Mouse (Mus musculus) liver, embryonic 14.5 days (tissue): ENCODE data around the gene Kctd3.

Experiments used
- CTCF ChIP-seq: IDR thresholded peaks from 2 replicates; pipeline ENCODE4 v1.5.1; 2016; ENCODE audit warnings: antibody characterized with exemption, low read depth, control low read depth
- EP300 ChIP-seq: IDR thresholded peaks from 2 replicates; pipeline ENCODE4 v1.6.1; 2016; ENCODE audit warnings: antibody characterized with exemption, low read depth

DNA sequence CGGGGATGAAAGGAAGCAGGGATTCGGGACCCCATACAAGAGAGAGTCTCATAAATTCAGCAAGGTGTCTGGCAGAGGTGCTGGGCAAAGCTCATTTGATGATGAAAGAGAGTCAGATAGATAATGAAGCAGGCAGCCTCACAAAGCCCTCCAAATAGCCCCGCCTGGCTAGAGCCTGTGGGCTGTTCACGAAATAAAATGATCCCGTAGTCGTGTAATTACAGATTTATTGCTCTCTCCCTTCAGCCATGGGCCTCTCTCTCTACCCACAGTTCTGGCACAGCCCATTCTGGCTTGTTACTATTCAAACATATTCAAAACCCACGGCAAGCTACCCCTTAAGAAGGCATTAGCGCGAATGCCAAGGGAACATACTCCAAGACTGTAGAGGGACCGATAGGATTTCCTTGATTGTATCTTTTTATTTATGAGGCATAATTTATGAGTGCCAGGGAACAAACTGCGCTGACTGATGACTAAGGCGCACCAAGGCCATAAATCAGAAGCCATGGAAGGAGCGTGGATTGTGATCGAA is 70.3 kb downstream of the Kctd3 start:
- TF ChIP-seq CTCF (no peak), EP300 (no peak)
